Mouse (Mus musculus) forebrain, embryonic 11.5 days (tissue): Measurements from ENCODE around the gene Kif24. TPM values are rescaled to one million over a fixed set of nuclear protein-coding genes. Genes with fewer than 3 reads are reported as not detected.

Experiments used
- ATAC-seq: fragments of 200-750 bp; cut with Nextera tagmentation; replicated peaks from 2 replicates; pipeline ENCODE4 v1.8.0; 2017; ENCODE audit warnings: moderate TSS enrichment; ENCODE audit not compliant: low FRiP score
- DNase-seq: peaks from one replicate; pipeline ENCODE4 v3.0.0-alpha.2; 2017; ENCODE audit warnings: low spot score
- H3K27ac ChIP-seq: fragments of 300-500 bp; sonication (generic); 2 replicates; pipeline ENCODE4 v1.5.1; 2014; ENCODE audit warnings: low read depth, low read length
- H3K27me3 ChIP-seq: fragments of 300-500 bp; sonication (generic); 2 replicates; pipeline ENCODE4 v1.6.1; 2014; ENCODE audit warnings: mild to moderate bottlenecking, low read length, mixed read lengths; ENCODE audit not compliant: control insufficient read depth, insufficient read depth
- H3K36me3 ChIP-seq: fragments of 300-500 bp; sonication (generic); 2 replicates; pipeline ENCODE4 v1.6.1; 2014; ENCODE audit warnings: mild to moderate bottlenecking, low read length, moderate library complexity, mixed read lengths; ENCODE audit not compliant: control insufficient read depth, insufficient read depth
- H3K4me1 ChIP-seq: fragments of 300-500 bp; sonication (generic); replicated peaks from 2 replicates; pipeline ENCODE4 v1.6.1; 2014; ENCODE audit warnings: low read length, mixed read lengths; ENCODE audit not compliant: control insufficient read depth, insufficient read depth
- H3K4me2 ChIP-seq: fragments of 300-500 bp; sonication (generic); 2 replicates; pipeline ENCODE4 v1.6.1; 2014; ENCODE audit warnings: low read depth, mild to moderate bottlenecking, low read length, moderate library complexity, mixed read lengths; ENCODE audit not compliant: severe bottlenecking
- H3K4me3 ChIP-seq: fragments of 300-500 bp; sonication (generic); 2 replicates; pipeline ENCODE4 v1.5.1; 2014; ENCODE audit warnings: low read depth, low read length
- H3K9ac ChIP-seq: fragments of 300-500 bp; sonication (generic); 2 replicates; pipeline ENCODE4 v1.6.1; 2014; ENCODE audit warnings: low read length
- H3K9me3 ChIP-seq: fragments of 300-500 bp; sonication (generic); 2 replicates; pipeline ENCODE4 v1.6.1; 2016; ENCODE audit warnings: low read length, mixed read lengths; ENCODE audit not compliant: control insufficient read depth
- WGBS: fragments of 180-500 bp; shearing (Covaris S2); extraction: QIAGEN DNeasy Blood & Tissue Kit; methylation state at CpG from one replicate; pipeline ENCODE4 v1.1.7; 2014; 5-methylcytosine and 5-hydroxymethylcytosine counted together
- polyA plus RNA-seq: library from polyadenylated mRNA; unstranded; fragments of >200 nt; fragmentation: Nextera tagmentation; extraction: Ambion mirVana; gene quantifications from 2 replicates; pipeline ENCODE4 v1.2.1, GENCODE M21; 2014

The Kif24 gene
- polyA plus RNA-seq, 1 experiment from 2014 or later: 15.8 TPM

- ATAC-seq (no peak; the same call in 1 of the 2 replicates), DNase-seq (no peak)
- H3K4me1 ChIP-seq: peaks cover 20% of the 10 kb centered on the region
- WGBS: 32% methylated on average over 5 of the region's 5 CpGs
- H3K36me3 ChIP-seq: no peaks in the 10 kb centered on the region
- H3K4me2 ChIP-seq: no peak overlapping the region
- H3K9me3 ChIP-seq: no peaks in the 10 kb centered on the region
- no peak overlapping the region for H3K4me3 ChIP-seq
- H3K27ac ChIP-seq: no peak overlapping the region
- H3K27me3 ChIP-seq: peaks cover 60% of the 10 kb centered on the region
- H3K9ac ChIP-seq: no peak overlapping the region
Measured at GRCm38 (mm10) chr4:41497046-41497445, 32.4 kb upstream of the Kif24 start.

DNA sequence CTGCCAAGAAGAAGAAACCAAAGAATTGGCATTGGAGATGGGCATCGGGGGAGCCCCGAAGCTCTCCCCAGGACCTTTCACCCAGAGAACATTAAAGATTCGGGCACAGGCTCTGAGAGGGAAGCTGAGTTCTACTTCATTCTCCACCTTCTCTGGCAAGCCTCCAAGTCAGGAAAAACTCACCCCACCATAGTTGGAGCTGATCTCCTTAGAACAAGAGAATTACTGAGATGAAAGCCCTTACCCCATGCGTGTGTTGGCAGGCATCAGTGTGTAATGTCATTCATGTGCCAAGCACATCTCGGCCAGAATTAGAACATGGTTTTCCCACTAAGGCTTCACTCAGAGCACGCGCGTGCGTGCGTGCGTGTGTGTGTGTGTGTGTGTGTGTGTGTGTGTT lies 31.2 kb upstream of the Kif24 start:
- Histone ChIP-seq H3K9ac (no peak overlapping the region), H3K36me3 (no peaks in the 10 kb centered on the region), H3K27me3 (peaks cover 49% of the 10 kb centered on the region), H3K4me3 (no peak overlapping the region), H3K4me2 (no peak overlapping the region), H3K27ac (no peak overlapping the region), H3K4me1 (peaks cover 18% of the 10 kb centered on the region), H3K9me3 (no peaks in the 10 kb centered on the region)
- WGBS: 88% methylated on average over 11 of the region's 11 CpGs
- no peak for ATAC-seq
- DNase-seq: no peak

DNA sequence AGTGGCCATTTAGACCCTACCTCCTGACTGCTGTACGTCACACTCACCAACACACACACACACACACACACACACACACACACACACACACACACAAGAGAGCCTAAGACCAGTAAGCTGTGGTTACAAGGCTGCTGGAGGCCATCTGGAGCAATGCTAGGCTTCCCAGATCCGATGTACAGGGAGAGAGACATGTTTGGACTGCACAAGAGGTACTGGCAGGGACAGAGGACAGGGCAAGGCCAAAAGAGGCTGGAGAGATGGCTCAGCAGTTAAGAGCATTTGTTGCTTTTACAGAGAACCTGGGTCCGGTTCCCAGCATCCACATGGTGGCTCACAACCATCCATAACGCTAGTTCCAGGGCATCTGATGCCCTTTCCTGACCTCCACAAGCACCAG lies 30.4 kb upstream of the Kif24 start:
- 85% methylated on average over 4 of the region's 4 CpGs for WGBS
- Histone ChIP-seq H3K9me3 (no peaks in the 10 kb centered on the region), H3K27me3 (peaks cover 41% of the 10 kb centered on the region)

GRCm38 (mm10) chr4:41494378-41494777 lies 29.7 kb upstream of the Kif24 start:
- ATAC-seq (no peak), DNase-seq (no peak)
- 62% methylated on average over 3 of the region's 3 CpGs for WGBS
- no peaks in the 10 kb centered on the region for H3K36me3 ChIP-seq
- no peak overlapping the region for H3K4me2 ChIP-seq
- H3K27ac ChIP-seq: no peak overlapping the region
- no peak overlapping the region for H3K9ac ChIP-seq
- H3K27me3 ChIP-seq: peaks cover 34% of the 10 kb centered on the region
- peaks cover 18% of the 10 kb centered on the region for H3K4me1 ChIP-seq
- H3K9me3 ChIP-seq: no peaks in the 10 kb centered on the region
- no peak overlapping the region for H3K4me3 ChIP-seq

More for the DNA sequence above, 30.4 kb upstream of the Kif24 start:
- Histone ChIP-seq H3K9ac (no peak overlapping the region), H3K4me3 (no peak overlapping the region), H3K27ac (no peak overlapping the region), H3K4me2 (no peak overlapping the region), H3K4me1 (peaks cover 18% of the 10 kb centered on the region), H3K36me3 (no peaks in the 10 kb centered on the region)
- no peak for DNase-seq
- no peak for ATAC-seq

- 82% methylated on average over 3 of the region's 3 CpGs for WGBS
- Histone ChIP-seq H3K27ac (no peak overlapping the region), H3K4me3 (no peak overlapping the region), H3K27me3 (peaks cover 27% of the 10 kb centered on the region), H3K4me1 (peaks cover 14% of the 10 kb centered on the region), H3K4me2 (no peak overlapping the region), H3K9ac (no peak overlapping the region), H3K9me3 (no peaks in the 10 kb centered on the region), H3K36me3 (no peaks in the 10 kb centered on the region)
- ATAC-seq: no peak
- no peak for DNase-seq
Measured at GRCm38 (mm10) chr4:41493464-41494116, 28.9 kb upstream of the Kif24 start.

DNA sequence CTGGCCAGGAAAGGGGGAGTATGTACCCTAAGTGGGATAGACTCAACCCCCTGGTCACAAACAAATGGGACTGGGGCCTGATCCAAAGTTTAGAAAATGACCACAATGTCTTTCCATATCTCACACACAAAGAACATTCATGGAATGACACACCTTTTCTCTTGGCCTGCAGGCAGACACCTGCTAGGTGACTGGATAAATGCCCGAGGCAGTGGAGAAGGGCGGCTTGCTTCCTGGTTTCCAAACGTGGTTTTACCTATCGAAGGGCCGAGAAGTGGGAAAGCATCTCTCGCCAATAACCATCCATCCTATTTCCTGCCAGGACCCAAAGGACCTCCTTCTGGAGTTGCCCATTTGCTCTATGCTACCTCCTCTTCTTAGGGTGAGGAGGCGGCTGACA lies 28.3 kb upstream of the Kif24 start:
- Histone ChIP-seq H3K9ac (no peak overlapping the region), H3K4me3 (no peak overlapping the region), H3K27me3 (peaks cover 20% of the 10 kb centered on the region), H3K4me1 (peaks cover 7% of the 10 kb centered on the region), H3K9me3 (no peaks in the 10 kb centered on the region), H3K4me2 (no peak overlapping the region), H3K36me3 (no peaks in the 10 kb centered on the region), H3K27ac (no peak overlapping the region)
- DNase-seq (no peak), ATAC-seq (no peak)
- 85% methylated on average over 7 of the region's 7 CpGs for WGBS

DNA sequence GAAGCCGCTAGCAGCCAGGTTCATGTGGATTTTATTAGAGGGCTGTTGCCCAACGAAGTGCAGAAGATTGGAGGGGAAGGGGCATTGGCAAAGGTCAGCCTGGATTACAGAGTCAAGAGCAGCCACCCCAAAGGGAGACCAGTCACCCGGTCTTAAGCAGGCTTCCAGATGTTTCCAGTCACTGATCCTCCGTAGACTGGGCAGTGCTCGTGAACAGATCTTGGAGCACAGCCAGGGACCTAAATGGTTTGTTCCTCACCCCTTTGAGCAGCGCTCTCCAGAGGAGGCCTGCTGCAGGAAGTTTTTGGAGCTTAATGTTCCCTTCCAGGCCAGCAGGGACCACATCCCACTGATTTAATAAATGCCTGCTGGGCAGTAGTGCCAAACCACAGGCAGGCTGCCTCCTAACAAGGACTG lies 16.9 kb upstream of the Kif24 start:
- ATAC-seq: no peak
- no peaks in the 10 kb centered on the region; the same call in 1 of the 2 replicates for H3K4me1 ChIP-seq
- H3K9ac ChIP-seq: no peak overlapping the region
- no peak overlapping the region for H3K27ac ChIP-seq
- H3K4me2 ChIP-seq: no peak overlapping the region
- no peaks in the 10 kb centered on the region for H3K36me3 ChIP-seq
- no peak overlapping the region for H3K4me3 ChIP-seq
- H3K27me3 ChIP-seq: no peaks in the 10 kb centered on the region
- WGBS: 63% methylated on average over 6 of the region's 6 CpGs
- H3K9me3 ChIP-seq: no peaks in the 10 kb centered on the region; the same call in 1 of the 2 replicates
- no peak for DNase-seq

- ATAC-seq (no peak), DNase-seq (no peak)
- no peaks in the 10 kb centered on the region for H3K36me3 ChIP-seq
- H3K27me3 ChIP-seq: no peaks in the 10 kb centered on the region
- H3K27ac ChIP-seq: no peak overlapping the region
- H3K4me1 ChIP-seq: no peaks in the 10 kb centered on the region; the same call in 1 of the 2 replicates
- 87% methylated on average over 8 of the region's 8 CpGs for WGBS
- H3K4me3 ChIP-seq: no peak overlapping the region
- no peak overlapping the region for H3K9ac ChIP-seq
- H3K4me2 ChIP-seq: no peak overlapping the region
- H3K9me3 ChIP-seq: no peaks in the 10 kb centered on the region
Measured at GRCm38 (mm10) chr4:41480254-41480653, 15.6 kb upstream of the Kif24 start.

GRCm38 (mm10) chr4:41479456-41479804 lies 14.7 kb upstream of the Kif24 start:
- Histone ChIP-seq H3K4me1 (no peaks in the 10 kb centered on the region; the same call in 1 of the 2 replicates), H3K9ac (no peak overlapping the region), H3K36me3 (no peaks in the 10 kb centered on the region), H3K27ac (no peak overlapping the region), H3K4me3 (no peak overlapping the region), H3K4me2 (no peak overlapping the region), H3K9me3 (no peaks in the 10 kb centered on the region), H3K27me3 (no peaks in the 10 kb centered on the region)
- 83% methylated on average over 1 of the region's 1 CpGs for WGBS
- ATAC-seq: no peak
- DNase-seq: no peak
